Mouse (Mus musculus): Measurements from ENCODE around the gene Plce1.

DNA sequence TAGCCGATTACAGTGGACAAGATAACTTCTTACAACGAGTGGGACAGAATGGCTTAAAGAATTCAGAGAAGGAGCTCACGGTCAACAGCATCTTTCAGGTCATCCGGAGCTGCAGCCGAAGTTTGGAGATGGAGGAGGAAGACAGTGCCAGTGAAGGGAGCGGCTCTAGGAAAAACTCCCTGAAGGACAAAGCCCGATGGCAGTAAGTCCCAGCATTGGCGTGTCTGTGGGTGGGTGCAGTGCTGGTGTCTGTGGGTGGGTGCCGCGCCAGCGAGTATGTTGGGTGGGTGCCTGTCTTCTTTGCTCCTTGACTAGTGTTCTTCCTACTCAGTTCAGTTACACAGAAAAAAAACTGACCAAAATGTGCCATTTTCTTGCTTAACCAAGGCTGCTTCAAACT is 224.3 kb downstream of the Plce1 start:
- no peak for TF ChIP-seq CTCF (IDR thresholded peaks at IDR 0.05; ENCODE audit: low read depth, low read length)
- TF ChIP-seq POLR2A (IDR thresholded peaks at IDR 0.05; ENCODE audit: borderline replicate concordance, low read depth, low read length), result no peak
